Mouse (Mus musculus) spleen, adult 2 months (tissue): ENCODE measurements around the gene Scml4. TPM values are rescaled to one million over a fixed set of nuclear protein-coding genes. Genes with fewer than 3 reads are reported as not detected.

Experiments
- DNase-seq, 2 experiments: peaks; one replicate each; pipeline versions ENCODE4 v3.0.0 to v3.0.0-alpha.2; 2012 to 2021; ENCODE audit warnings: low spot score in 2 of 2, low read depth in 1 of 2
- H3K27ac ChIP-seq: fragments of 200-500 bp; 2 replicates; pipeline ENCODE4 v1.5.1; 2012; ENCODE audit warnings: low read length, inconsistent platforms; ENCODE audit not compliant: insufficient read depth
- H3K27me3 ChIP-seq: fragments of 200-500 bp; 2 replicates; pipeline ENCODE4 v1.6.1; 2012; ENCODE audit warnings: mild to moderate bottlenecking, moderate library complexity, low read length, inconsistent platforms; ENCODE audit not compliant: control insufficient read depth, insufficient read depth
- H3K36me3 ChIP-seq: fragments of 200-500 bp; 2 replicates; pipeline ENCODE4 v1.6.1; 2012; ENCODE audit warnings: mild to moderate bottlenecking, low read length, inconsistent platforms; ENCODE audit not compliant: control insufficient read depth, insufficient read depth
- H3K4me1 ChIP-seq: fragments of 200-500 bp; 2 replicates; pipeline ENCODE4 v1.6.1; 2011; ENCODE audit warnings: inconsistent platforms; ENCODE audit not compliant: control insufficient read depth, insufficient read depth, insufficient read length
- H3K4me3 ChIP-seq: fragments of 200-500 bp; 2 replicates; pipeline ENCODE4 v1.5.1; 2011; ENCODE audit warnings: mild to moderate bottlenecking, inconsistent platforms; ENCODE audit not compliant: insufficient read depth, insufficient read length; ENCODE audit errors: extremely low read depth
- CTCF ChIP-seq: fragments of 200-500 bp; IDR thresholded peaks from 2 replicates; pipeline ENCODE4 v1.5.1; 2011; ENCODE audit warnings: mild to moderate bottlenecking, inconsistent platforms; ENCODE audit not compliant: insufficient read depth, insufficient read length, insufficient replicate concordance; ENCODE audit errors: extremely low read depth
- POLR2A ChIP-seq: fragments of 200-500 bp; IDR thresholded peaks from 2 replicates; pipeline ENCODE4 v1.6.1; 2011; ENCODE audit warnings: low read depth, low read length, inconsistent platforms
- WGBS: fragments of 180-500 bp; shearing (Covaris S2); methylation state at CpG from one replicate; pipeline ENCODE4 v1.1.7; 2018; 5-methylcytosine and 5-hydroxymethylcytosine counted together
- polyA plus RNA-seq: library from polyadenylated mRNA; depleted of rRNA; stranded (reverse); fragments of >200 nt; gene quantifications from 2 replicates; pipeline ENCODE4 v1.2.3, GENCODE M21; 2012

Scml4 gene
- polyA plus RNA-seq, 1 experiment = 24.6 TPM

- TF ChIP-seq CTCF (no peak), POLR2A (no peak)
- peak in 1 of 2 experiments; percentile 12 for DNase-seq
- Histone ChIP-seq H3K27ac (peak overlapping the region; percentile 87), H3K4me1 (peaks cover 5% of the 10 kb centered on the region; the same call in 1 of the 2 replicates), H3K4me3 (no peak overlapping the region; the same call in 1 of the 2 replicates), H3K27me3 (no peaks in the 10 kb centered on the region), H3K36me3 (no peaks in the 10 kb centered on the region)
- WGBS = 7% methylated on average over 6 of the region's 6 CpGs
Observed at GRCm38 (mm10) chr10:42887040-42887439, 26.9 kb downstream of the Scml4 start.

- Histone ChIP-seq H3K36me3 (no peaks in the 10 kb centered on the region), H3K4me3 (no peak overlapping the region), H3K27me3 (no peaks in the 10 kb centered on the region), H3K27ac (peak overlapping the region; percentile 91), H3K4me1 (peaks cover 7% of the 10 kb centered on the region; the same call in 1 of the 2 replicates)
- DNase-seq = peak in 1 of 2 experiments; percentile 30
- WGBS = 52% methylated on average over 5 of the region's 5 CpGs
- TF ChIP-seq POLR2A (no peak), CTCF (no peak)
Observed at GRCm38 (mm10) chr10:42888241-42888640, 28.1 kb downstream of the Scml4 start.

- Histone ChIP-seq H3K36me3 (no peaks in the 10 kb centered on the region), H3K4me3 (no peak overlapping the region), H3K27ac (no peak overlapping the region), H3K27me3 (no peaks in the 10 kb centered on the region), H3K4me1 (peaks cover 24% of the 10 kb centered on the region; the same call in 1 of the 2 replicates)
- no peak for DNase-seq
- WGBS = 88% methylated on average over 4 of the region's 4 CpGs
- TF ChIP-seq POLR2A (no peak), CTCF (no peak)
Observed at GRCm38 (mm10) chr10:42890365-42890764, 30.2 kb downstream of the Scml4 start.

- WGBS = 89% methylated on average over 4 of the region's 4 CpGs
- Histone ChIP-seq H3K27me3 (no peaks in the 10 kb centered on the region), H3K36me3 (no peaks in the 10 kb centered on the region), H3K27ac (no peak overlapping the region), H3K4me3 (no peak overlapping the region), H3K4me1 (peaks cover 35% of the 10 kb centered on the region; the same call in 1 of the 2 replicates)
- DNase-seq = no peak
- no peak for TF ChIP-seq CTCF
- no peak for TF ChIP-seq POLR2A
Observed at GRCm38 (mm10) chr10:42892250-42892649, 32.1 kb downstream of the Scml4 start.

- no peak for DNase-seq
- no peak overlapping the region for H3K4me3 ChIP-seq
- H3K27me3 ChIP-seq = no peaks in the 10 kb centered on the region
- H3K4me1 ChIP-seq = peaks cover 39% of the 10 kb centered on the region; the same call in 1 of the 2 replicates
- H3K27ac ChIP-seq = no peak overlapping the region
- 59% methylated on average over 4 of the region's 4 CpGs for WGBS
- TF ChIP-seq POLR2A (no peak), CTCF (no peak)
- H3K36me3 ChIP-seq = no peaks in the 10 kb centered on the region
Observed at GRCm38 (mm10) chr10:42892987-42893386, 32.8 kb downstream of the Scml4 start.

- Histone ChIP-seq H3K27ac (peak overlapping the region; percentile 11), H3K4me1 (peaks cover 43% of the 10 kb centered on the region; the same call in 1 of the 2 replicates), H3K36me3 (no peaks in the 10 kb centered on the region), H3K27me3 (no peaks in the 10 kb centered on the region), H3K4me3 (no peak overlapping the region)
- 78% methylated on average over 8 of the region's 8 CpGs for WGBS
- TF ChIP-seq CTCF = no peak
- no peak for TF ChIP-seq POLR2A
- DNase-seq = no peak
Observed at GRCm38 (mm10) chr10:42893857-42894256, 33.7 kb downstream of the Scml4 start.

- Histone ChIP-seq H3K27me3 (no peaks in the 10 kb centered on the region), H3K4me3 (no peak overlapping the region), H3K36me3 (no peaks in the 10 kb centered on the region), H3K4me1 (peaks cover 45% of the 10 kb centered on the region; the same call in 1 of the 2 replicates), H3K27ac (peak overlapping the region; percentile 11)
- no peak for DNase-seq
- TF ChIP-seq POLR2A = no peak
- no peak for TF ChIP-seq CTCF
- 54% methylated on average over 3 of the region's 3 CpGs for WGBS
Observed at GRCm38 (mm10) chr10:42894263-42894662, 34.1 kb downstream of the Scml4 start.
